Mouse (Mus musculus) heart, postnatal 25 days (tissue): ENCODE data around the gene Prkag2. TPM values are rescaled to one million over a fixed set of nuclear protein-coding genes. Genes with fewer than 3 reads are reported as not detected.
A peak's percentile ranks its signal among the peaks of the same experiment; 100 is the strongest.
"Not testable (repeated sequence)": the region's sequence is repeated elsewhere in the genome, so short reads cannot be mapped to it uniquely, and the experiment has no call there.

ENCODE experiments used
- DNase-seq: peaks from one replicate; pipeline ENCODE4 v3.0.0; 2022; ENCODE audit warnings: low spot score
- intact Hi-C: fragments of 180-260 bp; cut with DNase I; formaldehyde crosslinking; loops from one replicate; pipeline ENCODE4 v1.15.1; 2025
- total RNA-seq, 2 experiments: library from RNA; stranded (reverse); gene quantifications; 2 replicates each; pipeline ENCODE4 v1.2.3; 2021

Prkag2 gene
- total RNA-seq, 2 experiments from 2014 or later = 29.7 to 36.6 TPM

- intact Hi-C loops = no loop called here
- no peak for DNase-seq
These were observed 246.2 kb downstream of the Prkag2 start for GRCm38 (mm10) chr5:24854256-24854655.

- DNase-seq = not testable (repeated sequence)
- intact Hi-C loops = loop anchor here (5.0 to 10.0 kb wide), 2 partner anchors 54 to 647 kb away; partner anchors contain the start of gene Kmt2c
These were observed 252.2 kb downstream of the Prkag2 start for GRCm38 (mm10) chr5:24848261-24848660.

GRCm38 (mm10) chr5:24843841-24844240 lies 256.6 kb downstream of the Prkag2 start:
- DNase-seq = no peak
- intact Hi-C loops = loop anchor here (5.0 to 10.0 kb wide), 2 partner anchors 157 to 651 kb away; partner anchors contain the start of genes Kmt2c and Nub1

DNA sequence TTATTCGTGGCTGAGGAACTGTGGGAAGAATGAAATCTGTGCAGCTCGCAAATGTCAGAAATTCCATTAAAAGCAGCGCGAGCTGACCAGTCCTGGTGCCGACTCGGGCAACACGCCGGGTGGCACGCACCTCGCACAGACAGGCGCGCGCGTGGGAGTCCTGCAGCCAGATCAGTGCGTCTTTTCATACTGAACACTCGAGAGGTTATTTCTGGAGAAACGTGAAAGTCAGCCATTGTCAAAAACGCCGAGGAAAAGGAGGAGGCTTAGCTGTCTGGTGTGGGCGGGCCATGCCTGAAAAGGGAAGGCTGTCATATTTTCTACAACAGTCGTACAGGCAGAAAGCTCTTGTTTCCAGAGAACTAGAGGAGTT lies 257.4 kb downstream of the Prkag2 start:
- intact Hi-C loops = loop anchor here (5.0 to 10.0 kb wide), 2 partner anchors 156 to 652 kb away; partner anchors contain the start of genes Kmt2c and Nub1
- DNase-seq = no peak

DNA sequence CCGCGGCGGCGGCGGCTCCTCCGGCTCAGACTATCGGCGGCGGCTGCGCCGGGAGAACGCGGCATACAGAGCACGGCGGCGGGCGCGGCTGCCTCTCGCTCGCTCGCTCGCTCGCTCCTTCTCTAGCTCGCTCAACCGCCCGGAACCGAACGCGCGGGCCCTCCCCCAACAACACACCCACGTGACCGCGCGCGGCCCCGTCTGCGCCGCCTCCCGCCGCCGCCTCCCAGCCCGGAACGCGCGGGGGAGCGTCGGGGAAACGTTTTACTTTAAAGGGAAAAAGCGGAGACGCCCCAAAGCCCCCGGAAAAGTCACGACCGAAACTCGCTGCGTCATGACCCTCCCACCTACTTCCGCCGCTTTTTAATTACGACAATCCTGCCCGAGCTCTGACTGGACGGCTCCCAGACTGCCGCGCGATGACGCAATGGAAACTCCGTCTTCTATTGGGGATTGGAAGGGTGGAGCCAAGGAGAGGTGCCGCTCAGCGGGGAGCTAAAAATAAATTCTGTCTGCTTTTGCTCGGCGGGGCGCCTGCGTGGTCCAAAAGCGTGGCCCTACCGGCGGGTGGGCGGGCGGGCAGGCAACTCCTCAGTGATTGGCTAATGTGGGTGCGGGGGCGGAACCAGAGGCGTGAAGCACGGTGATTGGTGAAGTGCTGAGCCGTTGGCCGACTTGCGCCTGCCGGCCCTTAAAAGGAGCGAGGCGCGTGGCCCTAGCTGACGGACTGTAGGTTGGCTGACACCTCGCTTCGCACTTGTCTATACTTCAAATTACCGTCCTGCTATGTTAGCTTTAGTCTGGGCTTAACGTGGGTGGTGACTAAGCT lies 258.0 kb downstream of the Prkag2 start, which contains the start of gene Rheb:
TSS of gene Rheb (minus strand) at position 351 of the 829 bp plus-strand sequence.
- DNase-seq = peak; percentile 99
- intact Hi-C loops = loop anchor here (5.0 to 10.0 kb wide), 2 partner anchors 155 to 652 kb away; partner anchors contain the start of genes Kmt2c and Nub1

DNA sequence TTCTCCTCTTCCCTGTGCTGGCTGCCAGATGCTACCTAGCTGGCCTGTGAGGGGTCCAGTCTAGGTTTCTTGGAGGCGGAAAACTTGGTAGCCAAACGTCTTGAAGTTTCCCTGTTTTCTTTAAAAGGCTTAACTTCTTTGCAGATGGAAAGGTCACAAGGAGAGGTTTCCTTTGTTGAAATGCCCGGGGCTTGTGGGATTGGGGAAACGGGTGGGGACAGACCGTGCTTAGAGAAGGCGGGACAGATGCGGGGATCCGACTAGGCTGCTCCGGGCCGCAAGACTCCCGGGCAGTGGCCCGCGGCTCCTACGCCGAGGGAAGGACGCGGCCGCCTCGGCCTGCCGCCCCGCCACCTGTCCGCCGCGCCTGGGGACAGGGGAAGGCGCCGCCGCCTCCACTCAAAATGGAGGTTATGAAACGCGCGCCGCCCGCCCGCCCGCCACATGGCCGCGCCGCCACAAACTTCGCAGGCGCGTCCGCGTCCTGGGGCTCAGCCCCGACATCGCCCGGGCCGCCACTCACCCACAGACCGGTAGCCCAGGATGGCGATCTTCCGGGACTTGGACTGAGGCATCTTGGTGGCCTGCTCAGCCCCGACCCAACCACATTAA lies 258.7 kb downstream of the Prkag2 start:
- intact Hi-C loops = loop anchor here (5.0 to 10.0 kb wide), 2 partner anchors 154 to 653 kb away; partner anchors contain the start of genes Kmt2c and Nub1
- DNase-seq = no peak

- intact Hi-C loops = loop anchor here (5.0 to 10.0 kb wide), 2 partner anchors 154 to 654 kb away; partner anchors contain the start of genes Kmt2c and Nub1
- no peak for DNase-seq
These were observed 259.4 kb downstream of the Prkag2 start for GRCm38 (mm10) chr5:24840975-24841431.

DNA sequence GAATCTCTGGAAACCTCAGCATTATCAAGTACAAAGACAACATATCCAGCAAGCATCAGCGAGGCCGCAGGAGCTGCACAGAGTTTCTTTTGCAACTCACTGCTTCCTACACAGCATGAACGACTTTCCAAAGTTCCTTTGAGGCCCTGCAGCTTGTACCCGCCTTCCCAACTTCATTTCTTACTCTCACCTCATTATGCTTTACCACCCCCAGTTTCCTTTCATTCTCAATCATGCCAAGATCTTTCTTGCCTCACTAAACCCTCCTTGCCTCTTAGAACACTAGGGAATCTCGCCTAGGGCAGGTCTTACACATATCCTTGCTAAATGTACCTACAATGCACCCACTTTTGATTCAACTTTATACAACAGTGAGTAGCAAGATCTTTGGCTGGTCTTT lies 266.0 kb downstream of the Prkag2 start:
- intact Hi-C loops = no loop called here
- no peak for DNase-seq

- intact Hi-C loops = no loop called here
- no peak for DNase-seq
These were observed 268.5 kb downstream of the Prkag2 start for GRCm38 (mm10) chr5:24831912-24832311.

DNA sequence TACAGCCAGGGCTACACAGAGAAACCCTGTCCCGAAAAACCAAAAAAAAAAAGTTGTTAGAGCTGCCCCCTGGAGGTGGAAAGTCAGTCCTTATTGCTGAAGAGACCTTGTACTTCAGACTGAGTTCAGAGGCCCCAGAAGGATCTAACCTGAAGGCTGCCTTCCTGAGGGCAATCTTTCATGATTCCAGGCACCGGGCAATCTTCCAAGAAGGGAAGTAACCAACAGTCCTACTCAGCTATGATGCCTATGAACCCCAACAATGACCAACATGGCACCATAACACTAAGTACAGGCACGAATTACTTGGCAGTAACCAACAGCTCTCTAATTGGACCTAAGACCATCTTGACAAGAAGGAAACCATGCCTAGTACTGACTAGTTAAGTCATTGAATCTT lies 272.0 kb downstream of the Prkag2 start:
- intact Hi-C loops = no loop called here
- DNase-seq = no peak

GRCm38 (mm10) chr5:24827173-24827572 lies 273.3 kb downstream of the Prkag2 start:
- intact Hi-C loops = no loop called here
- DNase-seq = no peak

DNA sequence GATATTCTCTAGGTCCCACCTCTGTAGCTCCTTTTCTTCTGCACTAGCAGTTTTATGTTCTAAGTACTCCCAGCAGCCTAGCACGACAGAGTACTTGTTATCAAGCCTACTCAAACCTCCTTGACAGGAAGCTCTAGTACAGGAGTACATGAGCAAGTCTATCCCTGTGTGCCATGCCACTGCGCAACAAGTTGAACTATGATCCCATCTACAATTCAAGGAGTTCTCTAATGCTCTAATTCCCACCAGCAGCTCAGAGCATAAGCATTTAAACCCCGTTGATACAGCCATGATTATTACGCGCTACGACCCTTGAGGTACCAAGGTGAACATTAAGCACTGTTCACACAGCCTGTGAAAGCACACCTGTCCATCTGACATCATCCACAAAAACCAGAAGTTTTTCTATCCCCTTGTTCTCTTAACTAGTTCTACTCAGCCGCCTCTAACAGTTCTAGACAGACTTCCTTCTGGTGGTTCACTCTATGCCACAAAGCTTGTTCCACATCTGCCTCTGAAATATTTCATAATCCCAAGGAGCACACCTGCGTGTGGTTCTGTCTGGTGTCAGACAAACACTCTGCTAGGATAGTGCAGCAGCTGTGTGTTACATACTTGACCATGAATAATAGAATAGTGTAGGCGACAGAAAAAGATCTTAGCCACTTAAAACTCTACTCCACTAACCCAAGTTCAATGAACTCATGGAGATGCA lies 274.2 kb downstream of the Prkag2 start:
- intact Hi-C loops = no loop called here
- DNase-seq = no peak

DNA sequence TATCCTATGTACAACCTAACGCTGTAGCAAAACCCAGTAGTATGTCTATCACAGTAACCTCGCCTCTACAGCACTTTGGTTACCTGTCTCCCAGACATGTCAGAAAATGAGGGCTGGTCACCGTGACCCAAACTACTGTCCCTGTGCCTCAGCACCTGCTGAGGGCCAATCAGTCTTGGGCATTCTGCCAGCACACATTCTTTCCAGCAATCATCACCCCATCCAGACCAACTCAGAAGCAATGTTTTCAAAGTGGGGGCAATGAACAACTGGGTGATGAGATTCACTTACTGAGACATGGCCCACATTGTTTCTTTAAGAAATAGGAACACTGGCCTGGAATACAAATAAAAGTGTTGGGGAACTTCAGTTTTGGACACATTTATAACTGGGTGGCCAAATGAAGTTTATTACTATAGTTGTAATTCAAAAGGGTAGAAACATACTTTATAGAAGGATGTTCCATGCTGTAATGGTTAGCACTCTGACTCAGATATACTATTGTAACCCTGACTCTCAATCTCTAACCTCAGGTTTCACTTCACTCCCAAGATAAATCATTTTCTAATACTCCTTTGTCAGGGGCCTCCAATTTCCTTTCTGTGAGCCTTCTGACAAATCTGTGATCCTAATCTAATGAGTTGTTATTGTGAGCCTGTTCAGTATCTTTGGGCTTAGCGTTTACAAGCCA lies 274.9 kb downstream of the Prkag2 start:
- no peak for DNase-seq
- intact Hi-C loops = no loop called here

- DNase-seq = no peak
- intact Hi-C loops = no loop called here
These were observed 276.5 kb downstream of the Prkag2 start for GRCm38 (mm10) chr5:24823864-24824405.

DNA sequence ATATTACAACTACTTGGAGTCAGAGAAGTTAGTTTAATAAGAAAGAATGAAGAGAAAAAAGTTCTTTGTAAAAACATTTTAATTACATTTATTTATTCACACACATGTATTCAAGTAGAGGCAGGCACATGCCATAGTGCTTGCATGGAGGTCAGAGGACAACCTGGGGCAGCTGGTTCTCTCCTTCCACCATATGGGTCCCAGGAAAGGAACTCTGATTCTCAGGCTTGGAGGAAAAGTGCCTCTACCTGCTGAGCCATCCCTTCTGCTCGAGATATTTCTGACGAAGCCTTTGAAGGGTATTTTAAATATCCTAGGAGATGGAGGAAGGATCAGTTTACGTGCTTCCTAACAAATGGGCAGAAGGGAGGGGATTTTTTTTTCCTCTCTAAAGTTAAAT lies 277.7 kb downstream of the Prkag2 start:
- intact Hi-C loops = no loop called here
- DNase-seq = no peak

DNA sequence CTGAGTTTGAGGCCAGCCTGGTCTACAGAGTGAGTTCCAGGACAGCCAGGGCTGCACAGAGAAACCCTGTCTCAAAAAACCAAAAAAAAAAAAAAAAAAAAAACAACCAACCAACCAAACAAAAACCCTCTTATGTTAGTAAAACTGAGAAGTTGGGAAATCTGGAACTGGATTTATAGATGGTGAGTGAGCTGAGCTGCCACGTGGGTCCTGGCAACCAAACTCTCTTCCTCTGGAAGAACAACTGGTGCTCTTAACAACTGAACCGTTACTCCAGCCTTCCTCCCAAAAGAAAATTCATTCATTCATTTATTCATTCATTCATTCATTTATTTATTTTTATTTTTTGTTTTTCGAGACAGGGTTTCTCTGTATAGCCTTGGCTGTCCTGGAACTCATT lies 278.2 kb downstream of the Prkag2 start:
- DNase-seq, intact Hi-C loops: not testable (repeated sequence)

- intact Hi-C loops = no loop called here
- DNase-seq = no peak
These were observed 279.0 kb downstream of the Prkag2 start for GRCm38 (mm10) chr5:24821403-24821841.

GRCm38 (mm10) chr5:24820627-24821026 lies 279.8 kb downstream of the Prkag2 start:
- intact Hi-C loops = no loop called here

GRCm38 (mm10) chr5:24817191-24817590 lies 283.3 kb downstream of the Prkag2 start:
- no peak for DNase-seq
- intact Hi-C loops = no loop called here

More at GRCm38 (mm10) chr5:24820627-24821026, 279.8 kb downstream of the Prkag2 start:
- no peak for DNase-seq
